Mouse (Mus musculus) cortical plate, adult 2 months (tissue): Measurements from ENCODE around the gene Wdr95.

ENCODE experiments used
- CTCF ChIP-seq: fragments of 200-500 bp; IDR thresholded peaks from 2 replicates; pipeline ENCODE4 v1.5.1; 2011; ENCODE audit warnings: mild to moderate bottlenecking, control low read depth, low read length; ENCODE audit not compliant: insufficient read depth; ENCODE audit errors: extremely low read depth
- POLR2A ChIP-seq: fragments of 200-500 bp; IDR thresholded peaks from 2 replicates; pipeline ENCODE4 v1.6.1; 2011; ENCODE audit warnings: mild to moderate bottlenecking, low read length, control low read depth; ENCODE audit not compliant: insufficient read depth; ENCODE audit errors: extremely low read depth

DNA sequence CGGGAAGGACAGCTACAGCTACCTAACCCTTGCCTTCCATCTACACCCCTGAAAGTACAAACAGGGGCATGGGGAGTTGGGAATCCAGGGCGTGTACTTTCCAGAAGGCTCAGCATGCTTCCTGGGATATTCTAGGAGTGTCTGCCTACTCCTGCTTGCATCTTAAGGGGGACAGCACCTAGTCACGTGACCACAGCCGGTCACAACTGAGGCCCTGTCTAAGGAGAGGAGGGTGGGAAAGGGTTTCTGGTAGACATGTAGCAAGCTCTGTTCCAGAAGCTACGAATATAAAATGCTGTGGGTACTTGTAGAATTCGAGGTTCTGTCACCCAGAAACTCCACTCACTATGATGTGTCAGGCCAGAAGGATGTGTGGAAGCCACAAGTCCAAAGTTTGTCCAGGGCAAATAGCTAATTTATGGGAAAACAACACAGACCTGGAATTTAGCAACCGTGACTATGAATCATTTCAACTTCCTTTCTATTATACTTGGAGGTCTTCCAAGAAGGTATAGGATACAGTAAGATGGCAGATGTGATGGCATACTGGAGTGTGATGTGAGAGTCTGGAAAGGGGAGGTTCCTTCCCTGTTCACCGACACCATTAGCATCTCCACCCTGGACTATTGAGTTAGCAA lies 78.7 kb downstream of the Wdr95 start:
- TF ChIP-seq CTCF, result no peak
- TF ChIP-seq POLR2A, result no peak
